Mouse (Mus musculus) layer of hippocampus, adult 2 months (tissue): ENCODE results near the gene Anks1b. TPM values are rescaled to one million over a fixed set of nuclear protein-coding genes. Genes with fewer than 3 reads are reported as not detected.

Source experiments
- DNase-seq, 2 experiments: peaks; one replicate each; pipeline ENCODE4 v3.0.0; 2022; ENCODE audit warnings: low spot score in 2 of 2
- H3K27ac ChIP-seq: fragments of 200-600 bp; 2 replicates; pipeline ENCODE4 v1.8.1; 2022
- H3K4me3 ChIP-seq: fragments of 200-600 bp; 2 replicates; pipeline ENCODE4 v1.8.1; 2022; ENCODE audit warnings: mild to moderate bottlenecking
- CTCF ChIP-seq: fragments of 200-600 bp; conservative IDR thresholded peaks from 2 replicates; pipeline ENCODE4 v1.8.1; 2022; ENCODE audit warnings: antibody characterized with exemption, mild to moderate bottlenecking, moderate library complexity
- total RNA-seq, 2 experiments: library from RNA; stranded (reverse); gene quantifications; 2 replicates each; pipeline ENCODE4 v1.2.3; 2021

Gene Anks1b
- total RNA-seq, 2 experiments from 2014 or later, result 540 to 541 TPM

DNA sequence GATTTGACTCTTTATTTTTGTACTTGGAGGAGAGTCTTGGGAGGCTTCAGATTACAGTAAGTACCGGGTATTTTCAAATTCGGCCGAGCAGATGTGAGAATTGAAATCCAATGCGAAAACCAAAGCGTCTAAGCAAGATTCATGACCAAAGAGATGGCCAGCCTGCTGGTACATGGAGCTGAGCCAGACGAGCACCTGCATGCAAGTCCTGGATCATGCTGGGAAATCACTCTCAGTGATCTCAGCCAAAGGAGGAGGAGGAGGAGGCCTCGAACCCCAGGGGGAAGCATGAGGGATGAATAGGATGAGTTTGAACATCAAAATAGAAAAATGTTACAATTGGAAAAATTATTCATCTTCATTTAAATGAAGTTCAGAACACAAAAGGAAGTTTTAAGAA is 1087.1 kb downstream of the Anks1b start:
- no peak for TF ChIP-seq CTCF
- H3K4me3 ChIP-seq, result no peak overlapping the region
- no peak for DNase-seq
- peak overlapping the region; percentile 29; the same call in 1 of the 2 replicates for H3K27ac ChIP-seq

DNA sequence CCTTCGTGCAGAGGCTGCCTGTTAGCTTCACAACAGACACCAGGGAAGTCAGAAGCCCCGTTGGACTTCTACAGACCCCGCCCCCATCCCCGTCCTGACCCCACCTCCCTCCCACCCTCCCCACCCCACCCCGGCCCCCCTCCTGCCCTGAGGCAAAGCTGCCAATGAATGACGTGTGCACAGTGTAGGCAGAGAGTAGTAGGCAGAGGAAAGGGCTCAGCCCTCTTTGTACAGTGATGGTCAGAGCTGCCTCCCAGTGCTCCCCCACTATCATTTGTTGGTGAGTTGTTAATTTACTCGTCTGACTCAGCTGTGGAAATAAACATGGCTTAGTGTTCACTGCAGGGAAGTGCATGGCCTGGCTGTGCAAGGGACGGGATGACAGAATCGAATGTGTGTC is 1091.2 kb downstream of the Anks1b start:
- Histone ChIP-seq H3K27ac (peak overlapping the region; percentile 92), H3K4me3 (no peak overlapping the region)
- DNase-seq, result no peak
- TF ChIP-seq CTCF, result no peak

DNA sequence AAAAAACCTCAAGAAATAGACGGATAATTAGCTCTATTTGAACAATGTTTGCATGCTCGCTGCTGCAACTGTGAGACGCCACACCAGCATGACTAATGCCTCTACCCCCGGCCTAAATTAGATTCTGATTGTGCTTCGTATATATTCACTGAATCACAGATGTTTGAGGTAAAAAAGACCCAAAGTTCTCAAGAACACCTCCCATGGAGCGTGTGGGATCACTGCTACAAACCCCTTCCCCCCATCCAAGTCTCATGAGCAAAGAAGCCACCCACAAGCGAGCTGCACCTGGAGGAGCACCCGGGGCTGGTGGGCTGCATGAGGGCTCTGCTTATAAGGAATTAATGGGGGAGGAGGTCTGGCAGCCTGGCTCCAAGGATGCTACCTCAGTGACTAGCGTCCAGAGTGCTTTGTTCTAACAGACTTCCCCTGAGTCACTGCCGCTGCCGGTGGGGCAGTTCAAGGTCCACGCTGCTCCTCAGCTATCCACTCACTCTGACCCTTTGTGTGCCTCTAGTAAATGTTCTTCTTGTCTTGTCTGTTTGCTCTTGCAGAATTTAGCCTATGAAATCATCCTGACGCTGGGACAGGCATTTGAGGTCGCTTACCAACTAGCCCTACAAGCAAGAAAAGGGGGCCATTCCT is 1092.5 kb downstream of the Anks1b start:
- TF ChIP-seq CTCF, result no peak
- peak overlapping the region; percentile 92 for H3K27ac ChIP-seq

DNA sequence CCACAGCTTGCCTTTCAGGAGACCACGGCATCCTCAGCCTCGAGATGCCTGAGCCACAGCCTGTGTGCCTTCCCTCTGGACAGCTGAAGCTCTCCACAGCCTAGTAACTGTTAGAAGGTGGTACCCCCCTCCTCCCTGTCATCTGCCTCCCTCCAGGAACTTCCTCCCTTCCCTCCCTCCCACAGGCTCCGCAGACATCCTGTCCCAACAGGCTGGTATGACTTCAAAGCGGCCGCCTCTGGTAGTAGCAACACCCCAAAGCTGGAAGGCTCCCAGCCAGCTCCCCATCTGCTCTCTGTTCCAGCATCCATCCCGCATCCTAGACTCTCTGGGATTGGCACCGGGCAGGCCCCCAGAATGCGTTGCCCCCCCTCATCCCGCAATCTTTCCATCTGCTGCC is 1093.5 kb downstream of the Anks1b start:
- peak; percentile 84 to 91 for DNase-seq
- Histone ChIP-seq H3K4me3 (no peak overlapping the region), H3K27ac (peak overlapping the region; percentile 92)
- TF ChIP-seq CTCF, result no peak

More for the DNA sequence above, 1092.5 kb downstream of the Anks1b start:
- no peak overlapping the region for H3K4me3 ChIP-seq
- DNase-seq, result no peak

DNA sequence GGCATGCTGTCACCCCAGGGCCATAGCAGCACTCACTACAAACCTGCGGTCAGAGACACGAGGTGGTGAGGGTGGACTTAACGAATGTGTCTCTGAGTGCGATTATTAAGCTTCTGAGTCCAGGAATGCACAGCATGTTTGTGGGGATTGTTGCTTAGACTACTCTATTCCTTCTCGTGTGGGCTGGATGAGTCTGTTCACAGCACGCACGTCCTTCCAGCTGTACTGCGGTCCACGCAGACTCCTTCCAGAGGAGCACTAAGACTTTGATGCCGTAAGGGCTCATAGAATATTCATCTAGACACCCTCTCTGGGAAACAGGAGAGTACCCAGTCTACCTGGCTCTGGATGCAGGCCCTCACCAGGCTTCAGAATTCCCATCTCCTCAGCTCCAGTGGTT is 1094.9 kb downstream of the Anks1b start:
- DNase-seq, result no peak
- Histone ChIP-seq H3K27ac (peak overlapping the region; percentile 92), H3K4me3 (no peak overlapping the region)
- no peak for TF ChIP-seq CTCF

DNA sequence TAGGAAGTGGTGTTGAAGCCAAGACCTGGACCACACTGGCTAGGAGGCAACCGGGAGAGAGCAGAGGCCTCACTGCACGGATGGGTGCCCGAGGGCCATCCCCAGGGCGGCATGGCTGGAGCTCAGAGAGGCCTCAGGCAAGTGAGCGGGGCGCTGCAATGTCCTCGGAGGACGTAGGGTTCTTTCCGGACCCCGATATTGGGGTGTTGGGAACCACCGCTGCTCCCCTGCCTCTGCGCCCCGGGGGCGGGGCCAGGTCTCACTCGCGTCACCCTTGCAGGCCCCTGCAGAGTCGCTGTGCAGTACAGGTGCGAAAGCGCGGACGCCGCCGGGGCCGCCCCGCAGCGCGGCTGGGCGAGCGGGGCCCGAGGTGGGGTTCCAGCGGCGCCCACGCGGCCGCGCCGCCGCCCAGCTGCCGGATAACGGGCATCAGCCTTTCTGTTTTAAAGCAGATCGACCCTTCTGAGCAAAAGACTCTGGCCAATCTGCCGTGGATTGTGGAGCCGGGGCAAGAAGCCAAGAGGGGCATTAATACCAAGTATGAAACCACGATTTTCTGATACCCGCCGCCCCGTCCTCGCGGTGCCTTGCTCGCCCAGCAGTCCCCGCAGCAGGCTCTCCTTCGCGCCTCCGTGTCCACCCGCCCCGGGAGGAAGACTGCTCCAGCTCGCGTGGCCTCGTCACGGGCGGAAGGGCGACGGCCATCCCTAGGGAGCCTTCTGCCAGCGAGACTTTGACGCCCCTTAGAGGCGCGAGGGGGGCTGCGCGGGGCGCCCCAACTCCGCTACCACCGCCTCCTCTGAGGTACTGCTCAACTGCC is 1096.3 kb downstream of the Anks1b start:
- Histone ChIP-seq H3K4me3 (peak overlapping the region; percentile 35), H3K27ac (peak overlapping the region; percentile 92)
- no peak for DNase-seq
- no peak for TF ChIP-seq CTCF

DNA sequence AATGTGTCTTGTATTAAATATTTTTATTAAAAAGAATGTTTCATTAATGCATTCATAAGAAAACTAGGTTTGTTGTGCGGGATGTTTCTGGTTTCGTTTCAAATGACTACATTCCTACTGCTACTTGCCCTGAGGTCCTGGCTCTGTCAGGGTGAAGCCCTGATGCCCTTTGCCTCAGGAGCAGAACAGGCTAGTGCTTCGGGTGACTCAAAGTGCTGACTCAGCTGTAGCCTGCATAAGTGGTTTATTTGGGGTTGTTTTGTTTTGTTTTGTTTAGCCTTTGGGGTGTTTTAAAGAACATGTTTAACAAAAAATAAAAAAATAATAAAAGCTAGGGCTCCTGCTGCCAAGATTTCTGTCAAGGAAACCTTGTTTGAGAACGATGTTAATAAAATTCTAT is 1097.3 kb downstream of the Anks1b start:
- Histone ChIP-seq H3K27ac (peak overlapping the region; percentile 49; the same call in 1 of the 2 replicates), H3K4me3 (no peak overlapping the region)
- DNase-seq, result no peak
- TF ChIP-seq CTCF, result no peak

DNA sequence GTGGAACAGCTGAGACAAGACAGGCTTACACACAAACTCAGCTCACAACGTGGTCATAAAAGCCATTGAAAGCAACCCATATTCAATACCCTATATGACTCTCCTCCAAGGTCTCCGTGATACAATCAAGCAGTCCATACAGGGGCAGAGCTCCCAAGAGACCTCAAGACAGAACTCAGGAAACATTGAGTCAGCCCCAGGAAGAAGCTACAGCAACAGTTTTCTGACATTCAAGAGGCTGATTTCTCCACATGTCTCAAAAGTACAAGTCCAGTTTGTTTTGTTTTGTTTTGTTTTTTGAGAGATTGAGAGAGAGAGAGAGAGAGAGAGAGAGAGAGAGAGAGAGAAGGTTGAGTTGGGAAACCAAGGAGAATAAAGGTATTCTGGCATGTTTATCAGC is 1100.8 kb downstream of the Anks1b start:
- Histone ChIP-seq H3K27ac (no peak overlapping the region), H3K4me3 (no peak overlapping the region)
- no peak for TF ChIP-seq CTCF
- no peak for DNase-seq

DNA sequence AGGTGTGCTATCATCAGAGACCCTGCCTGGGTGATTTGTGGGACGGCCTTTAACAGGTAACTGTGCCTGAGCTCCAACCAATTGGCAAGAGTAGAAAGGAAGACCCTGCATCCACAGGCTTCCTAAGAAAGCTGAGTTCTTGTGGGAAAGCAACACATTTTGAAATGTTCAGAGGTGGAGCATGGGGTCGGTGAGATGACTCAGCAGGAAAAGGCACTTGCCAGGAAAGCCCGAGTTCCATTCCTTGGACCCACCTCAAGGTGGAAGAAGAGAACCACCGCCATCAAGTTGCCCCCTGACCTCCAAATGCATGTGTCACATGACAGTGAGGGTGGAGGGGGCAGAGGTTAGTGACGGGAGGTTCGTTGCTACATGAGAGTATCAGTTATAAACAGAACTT is 1101.2 kb downstream of the Anks1b start:
- Histone ChIP-seq H3K27ac (no peak overlapping the region), H3K4me3 (no peak overlapping the region)
- no peak for TF ChIP-seq CTCF
- no peak for DNase-seq

DNA sequence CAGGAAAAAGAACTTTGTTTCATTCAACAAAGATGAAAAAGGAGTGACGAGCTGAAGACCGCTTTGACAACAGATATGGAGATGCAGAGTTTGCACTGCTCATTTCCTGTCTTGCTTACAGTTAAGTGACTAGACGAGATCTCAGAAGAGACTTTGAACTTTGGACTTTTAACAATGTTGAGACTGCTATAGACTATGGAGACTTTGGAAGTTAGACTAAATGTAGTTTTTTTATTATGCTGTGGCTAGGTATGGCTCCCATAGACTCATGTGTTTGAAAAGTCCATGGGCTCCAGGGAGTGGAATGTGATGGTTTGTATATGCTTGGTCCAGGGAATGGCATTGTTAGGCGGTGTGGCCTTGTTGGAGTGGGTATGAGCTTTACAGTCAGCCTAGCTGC is 1108.5 kb downstream of the Anks1b start:
- no peak overlapping the region for H3K4me3 ChIP-seq
- peak in 1 of 2 experiments; percentile 3 for DNase-seq
- no peak overlapping the region for H3K27ac ChIP-seq
- TF ChIP-seq CTCF, result no peak

DNA sequence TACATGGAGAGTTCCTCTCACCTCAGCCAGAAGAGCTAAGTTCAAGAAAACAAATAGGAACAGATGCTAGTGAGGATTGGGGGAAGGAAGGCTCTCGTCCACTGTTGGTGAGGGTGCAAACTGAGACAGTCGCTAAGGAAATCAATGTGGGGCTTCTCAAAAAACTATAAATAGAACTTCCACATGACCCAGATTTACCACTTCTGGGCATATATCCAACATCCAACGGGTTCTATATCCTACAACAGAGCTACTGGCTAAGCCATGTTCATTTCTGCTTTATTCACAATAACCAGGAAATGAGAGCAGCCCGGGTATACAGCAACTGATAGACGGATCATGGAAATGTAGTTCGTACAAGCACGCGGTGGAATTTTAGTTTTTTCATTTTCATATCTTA is 1109.7 kb downstream of the Anks1b start:
- Histone ChIP-seq H3K27ac (no peak overlapping the region), H3K4me3 (no peak overlapping the region)
- no peak for TF ChIP-seq CTCF
- DNase-seq, result no peak

DNA sequence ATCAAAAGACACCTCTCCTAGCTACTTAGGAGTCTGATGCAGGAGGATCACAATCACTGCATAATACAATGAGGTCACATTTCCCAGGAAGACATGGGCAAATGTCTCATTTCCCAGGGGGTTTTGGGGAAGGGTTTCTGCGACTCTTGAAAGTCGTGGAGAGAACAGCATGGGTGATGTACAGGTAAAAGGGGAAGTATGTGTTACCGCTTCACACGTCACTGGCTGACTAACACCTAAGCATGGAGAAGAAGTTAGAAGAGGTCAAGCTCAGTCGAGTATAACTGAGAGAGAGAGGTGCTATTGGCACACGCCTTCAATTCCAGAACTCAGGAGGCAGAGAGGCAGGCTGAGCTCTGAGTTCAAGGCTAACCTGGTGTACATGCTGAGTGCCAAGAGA is 1117.0 kb downstream of the Anks1b start:
- Histone ChIP-seq H3K27ac (no peak overlapping the region), H3K4me3 (no peak overlapping the region)
- no peak for TF ChIP-seq CTCF
- DNase-seq, result no peak

DNA sequence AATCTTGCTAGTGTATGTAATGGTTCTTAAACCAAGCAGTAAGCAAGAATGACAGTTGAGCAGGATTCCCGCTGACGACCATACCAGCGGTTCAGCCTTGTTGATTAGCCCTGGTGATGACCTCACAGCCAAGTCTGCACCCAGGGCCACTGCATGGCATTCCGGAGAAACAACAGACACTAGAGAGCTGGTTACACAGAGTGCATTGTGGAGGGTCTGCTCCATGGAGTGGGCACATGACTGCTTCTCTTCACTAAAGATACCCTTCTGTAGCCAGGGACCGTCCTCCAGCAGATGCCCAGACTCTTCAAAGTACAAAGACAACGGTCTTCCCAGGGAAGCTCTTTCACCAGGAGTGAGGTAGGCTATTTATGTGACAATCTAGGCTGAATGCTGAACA is 1118.9 kb downstream of the Anks1b start:
- no peak for TF ChIP-seq CTCF
- DNase-seq, result no peak
- Histone ChIP-seq H3K27ac (no peak overlapping the region), H3K4me3 (no peak overlapping the region)

DNA sequence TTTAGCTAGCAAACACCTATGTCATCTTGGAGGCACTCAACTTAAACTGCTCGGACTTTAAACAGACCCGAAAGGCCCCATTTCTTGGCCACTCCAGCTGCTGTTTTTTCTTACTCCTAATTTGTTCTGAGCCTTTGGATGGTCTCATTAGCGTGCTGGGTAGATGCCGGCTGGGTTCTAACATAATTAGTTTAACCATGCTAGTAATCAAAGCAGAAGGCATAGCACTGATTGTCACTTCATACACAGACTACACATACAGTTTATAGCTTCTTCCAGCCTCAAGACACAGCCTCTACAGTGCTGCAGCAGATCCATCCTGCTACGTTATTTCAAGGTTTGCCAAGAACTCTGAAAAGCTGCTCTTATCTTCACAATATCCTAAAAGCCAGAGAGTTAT is 1120.6 kb downstream of the Anks1b start:
- H3K4me3 ChIP-seq, result no peak overlapping the region
- no peak for TF ChIP-seq CTCF

More for the DNA sequence above, 1120.6 kb downstream of the Anks1b start:
- no peak for DNase-seq
- H3K27ac ChIP-seq, result no peak overlapping the region
